Mouse (Mus musculus): ENCODE results near the gene Rmnd5b.
"Not testable (repeated sequence)": the region's sequence is repeated elsewhere in the genome, so short reads cannot be mapped to it uniquely, and the experiment has no call there.

The Rmnd5b gene

GRCm38 (mm10) chr11:51649889-51650199, 14.1 kb upstream of the Rmnd5b start:
- no peak for DNase-seq (ENCODE audit: extremely low read depth, low read depth, low spot score)

- DNase-seq (ENCODE audit: extremely low read depth, low read depth, low spot score): no peak
Measured at GRCm38 (mm10) chr11:51649111-51649888, 13.6 kb upstream of the Rmnd5b start.

- no peak for DNase-seq (ENCODE audit: extremely low read depth, low read depth, low spot score)
Measured at GRCm38 (mm10) chr11:51648566-51648965, 12.9 kb upstream of the Rmnd5b start.

- no peak for DNase-seq (ENCODE audit: extremely low read depth, low read depth, low spot score)
Measured at GRCm38 (mm10) chr11:51646751-51647667, 11.3 kb upstream of the Rmnd5b start.

GRCm38 (mm10) chr11:51646245-51646644, 10.5 kb upstream of the Rmnd5b start:
- DNase-seq (ENCODE audit: extremely low read depth, low read depth, low spot score): no peak

- no peak for DNase-seq (ENCODE audit: extremely low read depth, low read depth, low spot score)
Measured at GRCm38 (mm10) chr11:51645293-51645692, 9.6 kb upstream of the Rmnd5b start.

- no peak for DNase-seq (ENCODE audit: extremely low read depth, low read depth, low spot score)
Measured at GRCm38 (mm10) chr11:51644217-51644616, 8.5 kb upstream of the Rmnd5b start.

- DNase-seq (ENCODE audit: extremely low read depth, low read depth, low spot score): no peak
Measured at GRCm38 (mm10) chr11:51643761-51644160, 8.1 kb upstream of the Rmnd5b start.

GRCm38 (mm10) chr11:51643202-51643601, 7.5 kb upstream of the Rmnd5b start:
- no peak for DNase-seq (ENCODE audit: extremely low read depth, low read depth, low spot score)

GRCm38 (mm10) chr11:51640748-51641147, 5.1 kb upstream of the Rmnd5b start:
- no peak for DNase-seq (ENCODE audit: extremely low read depth, low read depth, low spot score)

- DNase-seq (ENCODE audit: extremely low read depth, low read depth, low spot score): no peak
Measured at GRCm38 (mm10) chr11:51638497-51638896, 2.8 kb upstream of the Rmnd5b start.

- no peak for DNase-seq (ENCODE audit: extremely low read depth, low read depth, low spot score)
Measured at GRCm38 (mm10) chr11:51637971-51638414, 2.3 kb upstream of the Rmnd5b start.

GRCm38 (mm10) chr11:51636323-51636684, 608 bp upstream of the Rmnd5b start:
- DNase-seq (ENCODE audit: extremely low read depth, low read depth, low spot score): no peak

GRCm38 (mm10) chr11:51635127-51635524, 570 bp downstream of the Rmnd5b start:
- no peak for DNase-seq (ENCODE audit: extremely low read depth, low read depth, low spot score)

GRCm38 (mm10) chr11:51633721-51634120, 2.0 kb downstream of the Rmnd5b start:
- DNase-seq (ENCODE audit: extremely low read depth, low read depth, low spot score): no peak

GRCm38 (mm10) chr11:51633200-51633599, 2.5 kb downstream of the Rmnd5b start:
- DNase-seq (ENCODE audit: extremely low read depth, low read depth, low spot score): not testable (repeated sequence)

GRCm38 (mm10) chr11:51632130-51632753, 3.5 kb downstream of the Rmnd5b start:
- no peak for DNase-seq (ENCODE audit: extremely low read depth, low read depth, low spot score)

- no peak for DNase-seq (ENCODE audit: extremely low read depth, low read depth, low spot score)
Measured at GRCm38 (mm10) chr11:51629651-51630314, 5.9 kb downstream of the Rmnd5b start.

GRCm38 (mm10) chr11:51627907-51628306, 7.8 kb downstream of the Rmnd5b start:
- DNase-seq (ENCODE audit: extremely low read depth, low read depth, low spot score): no peak

GRCm38 (mm10) chr11:51627425-51627824, 8.3 kb downstream of the Rmnd5b start:
- DNase-seq (ENCODE audit: extremely low read depth, low read depth, low spot score): no peak

- DNase-seq (ENCODE audit: extremely low read depth, low read depth, low spot score): no peak
Measured at GRCm38 (mm10) chr11:51625187-51625820, 10.4 kb downstream of the Rmnd5b start.

All from fat pad, adult 2 months (tissue).